19 mouse cellular contexts compared by ENCODE assay signal in genomic region chr1:160300704-160301103, GRCm38 (mm10).
DNase-seq lines count a peak whose midpoint lies in the region; ATAC-seq and TF ChIP-seq lines count a peak whose summit lies in the region.
"Had no signal": no experiment of that assay in that cellular context is flagged by ENCODE, and none has a peak within 500 bp of the region (broad histone marks: within the 10 kb centered on the region; RNA-seq: fewer than 3 reads in every experiment).

No protein-coding gene starts in this region.

- H3K36me3 ChIP-seq in forebrain, embryonic 16.5 days (ENCODE audit: control insufficient read depth, insufficient read depth): no peaks in the 10 kb centered on the region
- H3K36me3 ChIP-seq in forebrain, embryonic 13.5 days (ENCODE audit: poor library complexity, severe bottlenecking): no peaks in the 10 kb centered on the region
- peaks cover 54% of the 10 kb centered on the region for H3K36me3 ChIP-seq in megakaryocyte, embryonic 14.5 days (replicated peaks; ENCODE audit: low read length)
- no peaks in the 10 kb centered on the region for H3K36me3 ChIP-seq in myocyte (ENCODE audit: control insufficient read depth, insufficient read depth)
- H3K36me3 ChIP-seq: embryonic facial prominence, embryonic 10.5 days; heart, embryonic 13.5 days; hindbrain, embryonic 13.5 days had no signal

- peak overlapping the region; percentile 59 for H3K27ac ChIP-seq in forebrain, embryonic 16.5 days (ENCODE audit: low read length)
- no peak overlapping the region for H3K27ac ChIP-seq in forebrain, embryonic 13.5 days
- H3K27ac ChIP-seq: embryonic facial prominence, embryonic 10.5 days; heart, embryonic 13.5 days; hindbrain, embryonic 13.5 days; hindbrain, postnatal 0 days had no signal

- H3K79me2 ChIP-seq in myocyte (ENCODE audit: control insufficient read depth, insufficient read depth): no peaks in the 10 kb centered on the region

- WGBS in forebrain, embryonic 16.5 days: 67% methylated on average over 2 of the region's 2 CpGs
- 89% methylated on average over 2 of the region's 2 CpGs for WGBS in forebrain, embryonic 13.5 days

- no peak for TF ChIP-seq POLR2A in myocyte (IDR thresholded peaks at IDR 0.05; ENCODE audit: insufficient read length, low read depth)

- no peak overlapping the region for H3K4me2 ChIP-seq in forebrain, embryonic 16.5 days (ENCODE audit: low read length)
- H3K4me2 ChIP-seq in forebrain, embryonic 13.5 days: no peak overlapping the region
- no peak overlapping the region for H3K4me2 ChIP-seq in myocyte (ENCODE audit: low read depth)
- H3K4me2 ChIP-seq: heart, embryonic 13.5 days; hindbrain, embryonic 13.5 days had no signal

- no peaks in the 10 kb centered on the region for H3K9me3 ChIP-seq in forebrain, embryonic 16.5 days (ENCODE audit: control insufficient read depth, low read length)
- H3K9me3 ChIP-seq in forebrain, embryonic 13.5 days (replicated peaks): no peaks in the 10 kb centered on the region
- H3K9me3 ChIP-seq in megakaryocyte, embryonic 14.5 days: no peaks in the 10 kb centered on the region
- H3K9me3 ChIP-seq: embryonic facial prominence, embryonic 10.5 days; heart, embryonic 13.5 days; hindbrain, embryonic 13.5 days had no signal

- H3K27me3 ChIP-seq in forebrain, embryonic 16.5 days (replicated peaks; ENCODE audit: control insufficient read depth, insufficient read depth, low read length): no peaks in the 10 kb centered on the region
- no peaks in the 10 kb centered on the region for H3K27me3 ChIP-seq in forebrain, embryonic 13.5 days
- no peaks in the 10 kb centered on the region for H3K27me3 ChIP-seq in megakaryocyte, embryonic 14.5 days (replicated peaks)
- H3K27me3 ChIP-seq in myocyte (ENCODE audit: control insufficient read depth, insufficient read depth, insufficient read length): no peaks in the 10 kb centered on the region
- H3K27me3 ChIP-seq: heart, embryonic 13.5 days; hindbrain, embryonic 13.5 days; Patski had no signal

- peak; percentile 63 to 69 for DNase-seq in cerebellum, postnatal 10 days
- no peak for DNase-seq in cerebellum, postnatal 4 days (ENCODE audit: low spot score in 2 of 2)
- no peak for DNase-seq in gastrocnemius, postnatal 14 days
- DNase-seq: adrenal gland, postnatal 14 days; cerebellum, adult 11 months; gastrocnemius, postnatal 25 days; heart, postnatal 4 days; kidney, adult 11 months; kidney, adult 9 months had no signal

- peaks cover 5% of the 10 kb centered on the region for H3K4me1 ChIP-seq in forebrain, embryonic 16.5 days (replicated peaks; ENCODE audit: control insufficient read depth, insufficient read depth, low read length)
- H3K4me1 ChIP-seq in forebrain, embryonic 13.5 days: no peaks in the 10 kb centered on the region
- peaks cover 91% of the 10 kb centered on the region for H3K4me1 ChIP-seq in megakaryocyte, embryonic 14.5 days

- intact Hi-C loops in gastrocnemius, postnatal 14 days (cut with DNase I; ENCODE audit: low total_unique reads): no loop called here

- no peak overlapping the region for H3ac ChIP-seq in myocyte (ENCODE audit: control insufficient read depth, insufficient read length)

- H3K9ac ChIP-seq in forebrain, embryonic 16.5 days (replicated peaks; ENCODE audit: low read depth, low read length): no peak overlapping the region
- no peak overlapping the region for H3K9ac ChIP-seq in forebrain, embryonic 13.5 days
- H3K9ac ChIP-seq: heart, embryonic 13.5 days; hindbrain, embryonic 13.5 days had no signal

- peak; percentile 57 for ATAC-seq in forebrain, embryonic 16.5 days
- ATAC-seq in forebrain, embryonic 13.5 days: no peak; the same call in 1 of the 2 replicates
- no peak for ATAC-seq in megakaryocyte, adult 5-6 weeks (ENCODE audit: poor library complexity, severe bottlenecking)
- ATAC-seq: hindbrain, postnatal 0 days; Patski had no signal

- no peak overlapping the region for H3K4me3 ChIP-seq in forebrain, embryonic 16.5 days (replicated peaks; ENCODE audit: low read length)
- no peak overlapping the region for H3K4me3 ChIP-seq in forebrain, embryonic 13.5 days
- H3K4me3 ChIP-seq in megakaryocyte, embryonic 14.5 days (replicated peaks): peak overlapping the region; percentile 89
- no peak overlapping the region for H3K4me3 ChIP-seq in myocyte
- H3K4me3 ChIP-seq: embryonic facial prominence, embryonic 10.5 days; heart, embryonic 13.5 days; hindbrain, embryonic 13.5 days had no signal

TF ChIP-seq in myocyte, 11 proteins besides CTCF, POLR2A, EP300 and RAD21:
- TF ChIP-seq USF1 (IDR thresholded peaks at IDR 0.05; ENCODE audit: low read depth): no peak
- no peak for TF ChIP-seq MYOD1 (IDR thresholded peaks at IDR 0.05; ENCODE audit: control insufficient read depth in 1 of 3, insufficient read length in 2 of 3, low read depth in 2 of 3)
- TF ChIP-seq CEBPB (IDR thresholded peaks at IDR 0.05; ENCODE audit: insufficient read depth, poor library complexity, severe bottlenecking): 0 out of 2 replicates have a peak, but pooled peaks have one; percentile 19

Comparison
In these comparisons a context has a peak if more than half of its experiments do, and no peak if none do; other contexts are left out.
1. DNase-seq: peak in cerebellum, postnatal 10 days (2 of 2); none in cerebellum, postnatal 4 days (0 of 2) and gastrocnemius, postnatal 14 days (single experiment).